Mouse (Mus musculus): Measurements from ENCODE around the gene Eda. TPM values are rescaled to one million over a fixed set of nuclear protein-coding genes. Genes with fewer than 3 reads are reported as not detected.
"Not testable (repeated sequence)": the region's sequence is repeated elsewhere in the genome, so short reads cannot be mapped to it uniquely, and the experiment has no call there.

Eda gene
- polyA plus RNA-seq, 1 experiment from 2014 or later = 1.7 TPM

DNA sequence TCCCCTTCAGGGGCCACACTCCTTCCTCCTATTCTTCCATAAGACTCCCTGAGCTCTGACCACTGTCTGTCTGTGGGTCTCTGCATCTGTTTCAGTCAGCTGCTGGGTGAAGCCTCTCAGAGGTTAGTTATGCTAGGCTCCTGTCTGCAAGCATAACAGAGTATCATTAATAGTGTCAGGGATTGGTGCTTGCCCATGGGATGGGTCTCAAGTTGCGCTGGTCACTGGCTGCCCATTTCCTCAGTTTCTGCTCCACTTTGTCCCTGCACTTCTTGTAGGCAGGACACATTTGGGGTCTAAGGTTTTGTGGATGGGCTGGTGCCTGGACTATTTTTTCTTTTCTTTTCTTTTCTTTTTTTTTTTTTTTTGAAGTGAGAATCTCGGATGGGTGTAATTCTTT lies 467.2 kb downstream of the Eda start, which contains the start of gene Awat2:
TSS of gene Awat2 (minus strand) at position 101 of the 400 bp plus-strand sequence.
- not testable (repeated sequence) for H3K4me3 ChIP-seq; H3K36me3 ChIP-seq (replicated peaks); H3K4me1 ChIP-seq; DNase-seq (ENCODE audit: low spot score); H3K27ac ChIP-seq (replicated peaks); H3K9me3 ChIP-seq
- 81% methylated on average over 2 of the region's 2 CpGs for WGBS
- H3K27me3 ChIP-seq (replicated peaks; ENCODE audit: low read depth, poor library complexity, severe bottlenecking) = peaks cover 55% of the 10 kb centered on the region

DNA sequence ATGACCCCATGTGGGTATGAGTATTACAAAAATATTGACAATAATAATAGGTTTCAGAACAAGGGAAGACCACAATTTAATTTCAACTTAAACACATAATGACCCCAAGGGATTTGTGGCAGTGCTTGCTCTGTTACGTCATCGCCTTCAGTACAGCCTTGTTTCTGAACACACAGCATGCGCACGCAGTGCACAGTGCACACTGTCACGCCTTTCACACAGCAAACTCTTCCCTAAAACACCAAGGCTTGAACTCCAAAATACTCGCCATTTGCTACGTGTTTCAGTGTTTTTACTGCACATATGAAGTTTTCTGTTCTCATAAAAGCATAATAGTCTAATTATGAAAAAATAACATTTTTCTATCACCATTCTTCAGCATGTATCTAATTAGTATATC lies 468.1 kb downstream of the Eda start:
- H3K27ac ChIP-seq (replicated peaks) = no peak overlapping the region
- H3K27me3 ChIP-seq (replicated peaks; ENCODE audit: low read depth, poor library complexity, severe bottlenecking) = peaks cover 58% of the 10 kb centered on the region
- H3K9me3 ChIP-seq = no peaks in the 10 kb centered on the region
- DNase-seq (ENCODE audit: low spot score) = no peak
- 85% methylated on average over 7 of the region's 7 CpGs for WGBS
- no peak overlapping the region for H3K4me3 ChIP-seq
- no peaks in the 10 kb centered on the region for H3K4me1 ChIP-seq
- H3K36me3 ChIP-seq (replicated peaks) = no peaks in the 10 kb centered on the region

MicroRNAs within 50 kb of the gene (microRNA counts, 519-probe panel; counts per million panel counts)
- microRNA mmu-miR-676 = 2,990 counts per million, percentile 69 among the panel's probes with 10 or more counts

Small RNA genes lying within 50 kb of the gene (microRNA-seq; reads per million reads assigned to microRNA genes)
- 691 reads per million, percentile 72 among the genes with 10 or more reads in this experiment for gene Mir676

Other genes with a start within 250 kb of the Eda start
- gene Tmem28, start 154.6 kb upstream of the Eda start, polyA plus RNA-seq (2016; fragmentation: Nextera tagmentation; extraction: Ambion mirVana) = 0.22 and 0.23 TPM in 2 replicates